Mouse (Mus musculus) neural tube, embryonic 12.5 days (tissue): Measurements from ENCODE around the gene Gm38119. TPM values are rescaled to one million over a fixed set of nuclear protein-coding genes. Genes with fewer than 3 reads are reported as not detected.

Experiments used
- polyA plus RNA-seq: library from polyadenylated mRNA; unstranded; fragments of >200 nt; fragmentation: Nextera tagmentation; extraction: Ambion mirVana; gene quantifications from 2 replicates; pipeline ENCODE4 v1.2.1, GENCODE M21; 2016

Gm38119 gene
- polyA plus RNA-seq, 1 experiment from 2014 or later = not detected

Other genes starting within 250 kb of the Gm38119 start
- not detected in 2 replicates for gene Sprr4, start 238.6 kb downstream of the Gm38119 start, polyA plus RNA-seq
- gene 2310046K23Rik, start 204.6 kb downstream of the Gm38119 start, polyA plus RNA-seq = not detected in 2 replicates
- 0.10 and 0.13 TPM in 2 replicates for gene Ivl, start 165.4 kb downstream of the Gm38119 start, polyA plus RNA-seq
- not detected in 2 replicates for gene Smcp, start 150.1 kb downstream of the Gm38119 start, polyA plus RNA-seq
- gene 2210017I01Rik, start 131.6 kb downstream of the Gm38119 start, polyA plus RNA-seq = not detected in 2 replicates
- not detected in 2 replicates for gene Lce6a, start 117.4 kb downstream of the Gm38119 start, polyA plus RNA-seq
- gene Lce1a1, start 90.8 kb downstream of the Gm38119 start, polyA plus RNA-seq = not detected in 2 replicates
- gene Lce1b, start 82.2 kb downstream of the Gm38119 start, polyA plus RNA-seq = not detected in 2 replicates
- gene Lce1a2, start 68.8 kb downstream of the Gm38119 start, polyA plus RNA-seq = not detected in 2 replicates
- gene Lce1c, start 59.8 kb downstream of the Gm38119 start, polyA plus RNA-seq = not detected in 2 replicates
- gene Lce1d, start 51.9 kb downstream of the Gm38119 start, polyA plus RNA-seq = not detected in 2 replicates
- not detected in 2 replicates for gene Lce1e, start 30.0 kb downstream of the Gm38119 start, polyA plus RNA-seq
- gene Lce1f, start 18.7 kb downstream of the Gm38119 start, polyA plus RNA-seq = not detected in 2 replicates
- not detected in 2 replicates for gene Lce1g, start 13.2 kb upstream of the Gm38119 start, polyA plus RNA-seq
- not detected in 2 replicates for gene Lce1h, start 26.0 kb upstream of the Gm38119 start, polyA plus RNA-seq
- gene Lce1i, start 39.8 kb upstream of the Gm38119 start, polyA plus RNA-seq = not detected in 2 replicates
- not detected in 2 replicates for gene Lce1j, start 51.4 kb upstream of the Gm38119 start, polyA plus RNA-seq
- gene Lce1k, start 68.8 kb upstream of the Gm38119 start, polyA plus RNA-seq = not detected in 2 replicates
- not detected in 2 replicates for gene Kprp, start 88.2 kb upstream of the Gm38119 start, polyA plus RNA-seq
- not detected in 2 replicates for gene Lce1l, start 112.2 kb upstream of the Gm38119 start, polyA plus RNA-seq
- not detected in 2 replicates for gene 2310050C09Rik, start 131.1 kb upstream of the Gm38119 start, polyA plus RNA-seq
- gene Lce3a, start 187.1 kb upstream of the Gm38119 start, polyA plus RNA-seq = not detected in 2 replicates
- not detected in 2 replicates for gene Lce3b, start 193.9 kb upstream of the Gm38119 start, polyA plus RNA-seq
- not detected in 2 replicates for gene Lce3c, start 205.4 kb upstream of the Gm38119 start, polyA plus RNA-seq
- not detected in 2 replicates for gene Lce3d, start 218.3 kb upstream of the Gm38119 start, polyA plus RNA-seq
- not detected in 2 replicates for gene Lce3e, start 228.0 kb upstream of the Gm38119 start, polyA plus RNA-seq